Mouse (Mus musculus): ENCODE measurements around the gene Nab2.

Gene Nab2

GRCm38 (mm10) chr10:127643553-127644238 lies 24.7 kb downstream of the Nab2 start:
- peak; percentile 53 for DNase-seq (ENCODE audit: low spot score)

- peak; percentile 39 for DNase-seq (ENCODE audit: low spot score)
These were observed 25.4 kb downstream of the Nab2 start, which contains the start of gene Stat6 for GRCm38 (mm10) chr10:127642772-127643552. Gene Stat6, plus strand, starts transcription at chr10:127642986.

- DNase-seq (ENCODE audit: low spot score), result peak; percentile 80
These were observed 26.3 kb downstream of the Nab2 start for GRCm38 (mm10) chr10:127641861-127642771.

- no peak for DNase-seq (ENCODE audit: low spot score)
These were observed 27.9 kb downstream of the Nab2 start for GRCm38 (mm10) chr10:127640421-127640820.

- DNase-seq (ENCODE audit: low spot score), result no peak
These were observed 35.6 kb downstream of the Nab2 start for GRCm38 (mm10) chr10:127632668-127633271.

GRCm38 (mm10) chr10:127631261-127632214 lies 36.8 kb downstream of the Nab2 start:
- DNase-seq (ENCODE audit: low spot score), result no peak

- peak; percentile 13 for DNase-seq (ENCODE audit: low spot score)
These were observed 41.9 kb downstream of the Nab2 start for GRCm38 (mm10) chr10:127626433-127626832.

DNA sequence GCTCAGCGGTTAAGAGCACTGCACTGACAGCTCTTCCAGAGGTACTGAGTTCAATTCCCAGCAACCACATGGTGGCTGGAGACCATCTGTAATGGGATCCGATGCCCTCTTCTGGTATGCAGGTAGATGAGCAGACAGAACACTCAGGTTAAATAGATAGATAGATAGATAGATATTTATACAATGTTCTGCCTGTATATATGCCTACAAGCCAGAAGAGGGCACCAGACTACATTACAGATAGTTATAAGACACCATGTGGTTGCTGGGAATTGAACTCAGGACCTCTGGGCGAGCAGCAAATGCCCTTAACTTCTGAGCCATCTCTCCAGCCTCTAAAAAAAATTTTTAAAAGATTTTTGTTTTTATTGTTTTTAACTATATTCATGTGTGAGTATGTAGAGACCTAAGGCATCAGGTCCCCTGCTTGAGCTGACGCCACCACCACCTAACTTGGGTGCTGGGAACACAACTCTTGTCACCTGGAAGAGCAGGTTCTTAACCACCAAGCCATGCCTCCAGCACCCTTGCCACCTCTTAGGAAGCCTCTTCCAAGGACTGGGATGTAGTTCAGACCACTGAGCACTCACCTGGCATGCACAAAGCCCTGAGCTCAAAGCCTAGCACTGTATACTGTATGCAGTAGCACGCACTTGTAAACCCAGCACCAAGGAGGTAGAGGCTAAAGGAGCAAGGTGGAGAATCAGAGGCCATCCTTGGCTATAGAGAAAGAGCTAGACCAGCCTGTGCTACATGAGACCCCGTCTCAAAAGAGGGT lies 44.7 kb downstream of the Nab2 start:
- no peak for DNase-seq (ENCODE audit: low spot score)

DNA sequence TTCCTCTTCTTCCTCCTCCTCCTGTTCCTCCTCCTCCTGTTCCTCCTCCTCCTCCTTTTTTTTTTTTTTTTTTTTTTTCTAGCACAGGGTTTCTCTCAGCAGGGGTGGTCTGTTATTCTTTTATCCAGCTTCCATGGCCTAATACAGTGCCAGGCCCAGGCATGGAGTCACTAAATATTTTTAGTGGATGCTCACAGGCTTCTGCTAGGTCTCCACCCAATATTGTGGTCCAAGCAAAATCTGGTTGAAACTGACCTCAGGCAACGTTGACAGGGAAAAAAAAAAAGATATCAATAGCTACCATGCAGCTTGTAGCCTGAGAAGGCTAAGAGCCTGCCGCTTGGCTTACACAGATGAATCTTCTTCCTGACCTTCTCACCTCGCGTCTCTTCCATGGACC lies 45.7 kb downstream of the Nab2 start:
- DNase-seq (ENCODE audit: low spot score), result no peak

- peak; percentile 70 for DNase-seq (ENCODE audit: low spot score)
These were observed 46.3 kb downstream of the Nab2 start for GRCm38 (mm10) chr10:127622057-127622392.

DNA sequence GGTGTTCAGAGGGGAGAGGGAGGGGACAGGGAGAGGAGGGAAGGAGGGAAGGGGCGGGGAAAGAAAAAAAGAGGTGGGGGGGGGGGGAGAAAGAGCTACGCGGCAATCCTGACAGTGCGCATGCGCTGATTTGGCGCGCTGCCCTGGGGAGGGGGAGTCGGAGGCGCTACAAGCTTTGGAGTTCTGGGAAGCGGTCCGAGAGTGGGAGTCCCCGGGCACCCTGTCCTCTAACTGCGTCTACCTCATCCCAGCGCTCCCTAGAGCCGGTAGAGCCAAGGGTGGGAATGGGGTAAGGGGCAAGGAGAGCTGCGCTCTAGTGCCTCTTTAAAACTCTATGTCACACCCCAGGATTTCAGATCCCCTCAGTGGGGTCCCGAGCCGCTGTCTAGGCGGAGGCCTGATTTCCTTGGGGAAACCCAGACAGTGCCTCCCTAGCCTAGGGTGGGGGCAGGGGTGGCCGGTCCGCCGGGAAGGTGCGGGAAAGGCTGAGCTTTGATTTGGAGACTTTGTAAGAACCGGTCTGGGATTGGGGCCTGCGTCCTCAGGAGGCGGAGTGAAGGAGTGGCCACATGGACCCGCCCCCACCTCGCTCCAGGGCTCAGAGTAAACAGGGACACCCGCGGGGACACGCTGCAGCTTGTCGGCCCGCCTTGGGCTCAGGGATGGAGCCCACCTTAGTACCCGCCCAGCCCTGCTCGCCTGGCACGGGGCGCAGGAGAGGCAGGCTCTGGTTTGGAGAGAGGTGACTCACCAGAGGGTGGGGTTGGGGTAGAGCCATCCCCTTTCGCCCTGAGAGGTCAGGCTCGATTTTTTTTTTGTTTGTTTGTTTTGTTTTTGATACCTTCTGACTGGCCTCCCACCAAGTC lies 46.9 kb downstream of the Nab2 start:
- peak; percentile 80 for DNase-seq (ENCODE audit: low spot score)

- peak; percentile 24 for DNase-seq (ENCODE audit: low spot score)
These were observed 47.8 kb downstream of the Nab2 start, which contains the start of gene Lrp1 for GRCm38 (mm10) chr10:127620406-127621190. Gene Lrp1, minus strand, starts transcription at chr10:127621148.

- DNase-seq (ENCODE audit: low spot score), result peak; percentile 33
These were observed 48.4 kb downstream of the Nab2 start for GRCm38 (mm10) chr10:127619941-127620405.

DNA sequence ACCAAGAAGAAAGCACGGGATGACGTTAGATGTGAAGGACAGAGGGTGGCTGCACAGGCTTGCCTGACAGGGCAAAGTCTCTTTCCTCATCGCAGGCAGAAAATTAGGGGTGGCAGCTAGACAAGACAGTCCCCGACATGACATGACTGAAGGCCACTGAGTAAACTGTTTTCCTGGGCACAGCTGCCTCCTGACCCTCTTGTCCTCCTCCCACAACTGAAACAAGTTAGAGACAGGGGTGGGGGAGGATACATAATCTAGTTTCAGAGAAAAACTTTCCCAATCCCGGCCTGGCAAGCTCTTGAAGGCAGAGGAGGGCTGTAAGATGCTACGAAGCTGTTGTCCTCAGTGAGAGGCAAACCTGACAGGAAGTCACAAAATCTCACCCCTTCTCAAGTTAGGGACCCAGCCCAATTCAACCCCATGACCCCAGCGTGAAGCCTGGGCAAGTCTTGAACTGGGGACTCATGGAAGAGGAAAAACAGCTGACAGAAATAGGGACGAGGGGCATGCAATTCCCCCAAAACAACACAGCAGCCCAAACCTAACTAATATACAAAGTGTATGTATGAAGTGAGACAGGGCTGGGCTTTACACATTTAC lies 49.1 kb downstream of the Nab2 start:
- no peak for DNase-seq (ENCODE audit: low spot score)

DNA sequence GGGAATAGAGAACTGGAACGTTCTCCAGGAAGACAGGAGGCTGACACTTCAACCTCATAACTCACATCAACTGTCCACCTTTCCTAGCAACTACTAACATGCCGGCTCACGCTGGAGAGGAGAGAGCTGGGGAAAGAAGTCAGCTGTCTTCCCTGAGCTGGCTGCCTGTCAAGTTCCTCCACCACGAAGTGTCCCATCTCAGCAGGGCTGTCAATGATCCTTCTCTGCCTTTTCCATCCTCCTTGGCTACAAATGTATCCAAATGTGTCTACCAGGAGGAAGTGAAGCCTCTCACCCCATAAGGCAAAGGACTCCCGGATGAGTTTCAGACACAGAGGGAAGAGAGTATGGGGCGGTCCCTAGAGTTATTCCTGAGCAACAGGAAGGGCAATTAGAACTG lies 50.2 kb downstream of the Nab2 start:
- DNase-seq (ENCODE audit: low spot score), result no peak

DNA sequence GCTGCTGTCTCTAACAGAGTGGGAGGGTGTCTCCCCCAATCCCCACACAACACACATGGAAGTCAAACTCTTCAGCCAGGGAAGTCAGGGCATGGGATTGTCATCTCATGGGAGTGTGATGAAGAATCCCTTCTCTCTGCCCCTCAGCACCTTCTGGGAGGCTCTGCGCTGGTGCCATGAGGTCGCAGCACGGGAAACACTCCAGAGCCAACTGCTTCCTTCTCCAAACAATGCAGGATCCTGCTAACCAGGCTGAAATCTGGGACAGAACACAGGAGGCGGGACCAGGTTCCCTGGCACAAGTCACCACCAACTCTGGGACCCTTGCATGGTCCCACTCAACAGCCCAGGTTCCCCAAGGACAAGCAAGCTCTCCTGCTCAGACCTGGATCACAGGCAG lies 51.1 kb downstream of the Nab2 start:
- no peak for DNase-seq (ENCODE audit: low spot score)

DNA sequence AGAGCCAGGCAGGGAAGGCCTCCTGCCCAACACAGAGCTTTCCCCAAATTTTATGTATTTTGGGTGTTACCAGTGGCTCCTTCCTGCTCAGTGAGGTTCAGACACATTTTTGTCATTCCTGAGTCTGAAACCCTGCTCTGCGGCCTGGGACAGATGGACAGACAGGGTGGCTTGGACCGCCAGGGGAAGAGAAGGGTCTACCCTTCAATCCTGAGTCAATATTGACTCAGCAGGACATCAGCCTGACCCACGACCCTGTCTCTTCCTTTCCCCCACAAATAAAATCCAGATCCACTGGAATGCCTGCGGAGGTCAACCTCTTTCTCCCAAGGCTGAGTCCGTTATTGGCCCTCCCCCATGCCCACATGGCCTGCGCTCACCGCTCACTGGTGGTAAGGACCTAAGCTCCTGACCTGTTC lies 52.1 kb downstream of the Nab2 start:
- no peak for DNase-seq (ENCODE audit: low spot score)

DNA sequence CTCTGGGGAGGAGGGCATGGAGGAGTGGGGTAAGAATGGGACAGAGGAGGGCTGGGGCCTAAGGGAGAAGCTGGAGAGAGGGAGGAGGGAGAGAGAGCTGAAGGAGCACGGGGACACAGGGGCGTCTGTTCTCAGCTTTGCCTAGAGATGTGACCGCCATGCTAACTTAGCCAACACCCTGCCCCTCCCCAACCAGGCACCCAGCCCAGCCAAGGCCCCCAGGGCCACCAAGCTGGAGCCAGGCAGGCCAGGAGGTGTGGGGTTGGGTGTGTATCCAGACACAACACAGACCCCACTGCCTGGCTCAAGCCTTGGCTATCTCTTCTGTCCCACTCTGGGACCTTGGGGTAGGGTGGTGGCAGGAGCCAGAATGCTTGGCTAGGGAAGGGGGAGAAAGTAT lies 52.8 kb downstream of the Nab2 start:
- DNase-seq (ENCODE audit: low spot score), result no peak

Data from MN1 (cell line).